In the genomic region with DNA sequence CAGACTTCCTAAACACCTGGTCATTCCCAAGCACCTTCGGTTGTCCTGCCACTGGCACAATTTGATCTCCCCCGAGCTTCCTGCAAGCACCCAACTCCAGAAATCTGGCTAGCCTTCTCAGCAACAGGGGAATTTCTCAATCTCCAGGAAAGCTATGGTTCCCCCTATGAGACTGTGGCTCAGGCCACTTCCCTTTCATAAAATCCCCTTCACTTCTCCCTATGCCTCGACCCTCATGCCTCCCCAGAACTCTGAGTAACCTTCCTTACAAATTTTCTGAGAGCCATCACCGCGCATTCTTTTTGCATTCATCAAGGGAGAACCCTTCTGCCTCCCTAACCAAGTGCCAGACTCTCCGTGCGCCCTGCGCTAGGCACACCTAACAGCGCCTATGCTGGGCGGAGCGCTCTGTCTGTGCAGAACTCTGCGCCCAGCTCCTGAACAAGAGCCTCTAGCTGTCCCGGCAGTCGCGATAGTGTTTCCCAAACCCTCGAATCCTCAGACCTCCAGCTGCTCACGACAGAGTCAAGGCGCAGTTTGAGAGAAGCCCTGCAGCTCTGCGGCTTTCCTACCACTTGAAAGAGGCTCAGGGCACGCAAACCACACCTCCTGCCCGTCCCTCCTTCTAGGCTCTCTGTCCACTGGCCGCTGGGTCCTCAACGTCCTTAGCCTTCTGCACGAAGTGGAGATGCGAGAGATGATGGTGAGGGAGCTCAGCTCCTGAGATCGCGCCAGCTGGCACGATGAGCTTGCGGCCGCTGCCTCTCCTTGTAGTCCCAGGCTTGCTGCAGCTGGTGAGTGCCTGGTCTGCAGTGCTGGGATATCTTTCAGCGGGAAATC, we compare ENCODE assay signal across 9 mouse cellular contexts. TPM values are rescaled to one million over a fixed set of nuclear protein-coding genes. Genes with fewer than 3 reads are reported as not detected.
A peak's percentile ranks its signal among the peaks of the same experiment; 100 is the strongest.
DNase-seq lines count a peak whose midpoint lies in the region; ATAC-seq and TF ChIP-seq lines count a peak whose summit lies in the region.
"Had no signal": no experiment of that assay in that cellular context is flagged by ENCODE, and none has a peak within 500 bp of the region (broad histone marks: within the 10 kb centered on the region; RNA-seq: fewer than 3 reads in every experiment).

A gene (plus strand): TSS at position 501 of the 840 bp plus-strand sequence.

- H3K4me3 ChIP-seq in embryonic facial prominence, embryonic 12.5 days, result peak within 1 kb of the TSS; percentile 27
- H3K4me3 ChIP-seq in hindbrain, embryonic 15.5 days, result peak within 1 kb of the TSS; percentile 46
- H3K4me3 ChIP-seq in limb, embryonic 14.5 days (replicated peaks; ENCODE audit: low read length), result peak within 1 kb of the TSS; percentile 25

- H3K9me3 ChIP-seq in embryonic facial prominence, embryonic 12.5 days, result no peaks in the 10 kb centered on the region
- no peaks in the 10 kb centered on the region for H3K9me3 ChIP-seq in hindbrain, embryonic 15.5 days
- H3K9me3 ChIP-seq in limb, embryonic 14.5 days (ENCODE audit: control insufficient read depth, low read length), result no peaks in the 10 kb centered on the region

- 3% methylated on average over 31 of the region's 31 CpGs for WGBS in embryonic facial prominence, embryonic 12.5 days
- 3% methylated on average over 31 of the region's 31 CpGs for WGBS in hindbrain, embryonic 15.5 days
- WGBS in limb, embryonic 14.5 days, result 2% methylated on average over 31 of the region's 31 CpGs

- H3K4me1 ChIP-seq in embryonic facial prominence, embryonic 12.5 days, result no peaks in the 10 kb centered on the region
- H3K4me1 ChIP-seq in hindbrain, embryonic 15.5 days (replicated peaks), result peaks cover 5% of the 10 kb centered on the region; the same call in 1 of the 2 replicates
- H3K4me1 ChIP-seq in limb, embryonic 14.5 days (ENCODE audit: control insufficient read depth, insufficient read depth, low read length), result no peaks in the 10 kb centered on the region

- H3K4me2 ChIP-seq in embryonic facial prominence, embryonic 12.5 days (replicated peaks), result peak within 1 kb of the TSS; percentile 56
- peak within 1 kb of the TSS; percentile 92 for H3K4me2 ChIP-seq in hindbrain, embryonic 15.5 days
- H3K4me2 ChIP-seq in limb, embryonic 14.5 days (replicated peaks; ENCODE audit: low read depth, low read length, severe bottlenecking), result peak within 1 kb of the TSS; percentile 42

- no peak within 1 kb of the TSS for H3K27ac ChIP-seq in embryonic facial prominence, embryonic 12.5 days
- H3K27ac ChIP-seq in hindbrain, embryonic 15.5 days (replicated peaks), result peak within 1 kb of the TSS; percentile 2; the same call in 1 of the 2 replicates
- H3K27ac ChIP-seq in limb, embryonic 14.5 days (replicated peaks; ENCODE audit: low read depth, low read length), result no peak within 1 kb of the TSS

- peaks cover 14% of the 10 kb centered on the region for H3K27me3 ChIP-seq in embryonic facial prominence, embryonic 12.5 days
- no peaks in the 10 kb centered on the region for H3K27me3 ChIP-seq in hindbrain, embryonic 15.5 days
- no peaks in the 10 kb centered on the region for H3K27me3 ChIP-seq in limb, embryonic 14.5 days (ENCODE audit: control insufficient read depth, insufficient read depth, low read length)

- DNase-seq in kidney, postnatal 4 days, result peak; percentile 1
- DNase-seq in kidney, adult 9 months, result no peak
- no peak for DNase-seq in limb, embryonic 14.5 days (ENCODE audit: low spot score)
- DNase-seq in right cerebral cortex, postnatal 25 days, result peak; percentile 39
- DNase-seq in adrenal gland, adult 18-20 months (ENCODE audit: low spot score in 2 of 2), result no peak
- DNase-seq in lung, adult 18-20 months, result no peak

- H3K36me3 ChIP-seq in embryonic facial prominence, embryonic 12.5 days, result no peaks in the 10 kb centered on the region
- H3K36me3 ChIP-seq in hindbrain, embryonic 15.5 days, result no peaks in the 10 kb centered on the region
- no peaks in the 10 kb centered on the region for H3K36me3 ChIP-seq in limb, embryonic 14.5 days (ENCODE audit: control insufficient read depth, insufficient read depth, low read length)

- H3K9ac ChIP-seq in embryonic facial prominence, embryonic 12.5 days, result peak within 1 kb of the TSS; percentile 30; the same call in 1 of the 2 replicates
- H3K9ac ChIP-seq in hindbrain, embryonic 15.5 days, result peak within 1 kb of the TSS; percentile 33
- no peak within 1 kb of the TSS; the same call in 1 of the 2 replicates for H3K9ac ChIP-seq in limb, embryonic 14.5 days (ENCODE audit: low read depth, low read length, severe bottlenecking)

- TF ChIP-seq POLR2A in limb, embryonic 14.5 days (IDR thresholded peaks at IDR 0.05; ENCODE audit: borderline replicate concordance, extremely low read depth, insufficient read depth, insufficient read length), result no peak

- ATAC-seq in embryonic facial prominence, embryonic 12.5 days (ENCODE audit: insufficient number of reproducible peaks, insufficient read depth, low FRiP score, low TSS enrichment), result 0 out of 2 replicates have a peak, but pooled peaks have one; percentile 28
- ATAC-seq in hindbrain, embryonic 15.5 days (ENCODE audit: low FRiP score, low read depth), result peak; percentile 90
- no peak for ATAC-seq in limb, embryonic 14.5 days (ENCODE audit: low FRiP score, low read depth)

RNA-seq across cellular contexts. Expression of the gene that starts here (rescaled TPM):
- 0.08 TPM in 1 of 2 replicates, not detected in the other for polyA plus RNA-seq in embryonic facial prominence, embryonic 12.5 days (2016; fragmentation: Nextera tagmentation; extraction: Ambion mirVana)
- 4.0 and 4.4 TPM in 2 replicates for polyA plus RNA-seq in hindbrain, embryonic 15.5 days (2015; fragmentation: Nextera tagmentation; extraction: Ambion mirVana)
- polyA plus RNA-seq in limb, embryonic 14.5 days (2012; rRNA removed), result 0.04 and 0.13 TPM in 2 replicates
- not detected in 2 replicates for polyA plus RNA-seq in limb, embryonic 14.5 days (2014; fragmentation: Nextera tagmentation; extraction: Ambion mirVana)
- not detected for total RNA-seq in adrenal gland, adult 18-20 months (2021)
- total RNA-seq: liver, adult 2 months had no signal
- polyA plus RNA-seq: liver, adult 2 months had no signal

Comparison
In these comparisons a context has a peak if more than half of its experiments do, and no peak if none do; other contexts are left out.
1. DNase-seq: peak in kidney, postnatal 4 days (2 of 2) and right cerebral cortex, postnatal 25 days (single experiment); none in kidney, adult 9 months (single experiment), limb, embryonic 14.5 days (single experiment), adrenal gland, adult 18-20 months (0 of 2) and lung, adult 18-20 months (0 of 2).
2. Peak in ATAC-seq, H3K4me3 ChIP-seq, H3K9ac ChIP-seq and H3K4me2 ChIP-seq in embryonic facial prominence, embryonic 12.5 days; RNA of the gene not detected or under 1 TPM.
3. H3K4me2 ChIP-seq: peak in every context shown above with its lines; median percentile 92 in hindbrain, embryonic 15.5 days; 56 in embryonic facial prominence, embryonic 12.5 days; 42 in limb, embryonic 14.5 days.
4. Peak in every context shown above with its lines, with median percentiles within 50 percentile points of each other: H3K4me3 ChIP-seq.